Mouse (Mus musculus): Measurements from ENCODE around the gene Numb.
"Not testable (repeated sequence)": the region's sequence is repeated elsewhere in the genome, so short reads cannot be mapped to it uniquely, and the experiment has no call there.

Gene Numb

DNA sequence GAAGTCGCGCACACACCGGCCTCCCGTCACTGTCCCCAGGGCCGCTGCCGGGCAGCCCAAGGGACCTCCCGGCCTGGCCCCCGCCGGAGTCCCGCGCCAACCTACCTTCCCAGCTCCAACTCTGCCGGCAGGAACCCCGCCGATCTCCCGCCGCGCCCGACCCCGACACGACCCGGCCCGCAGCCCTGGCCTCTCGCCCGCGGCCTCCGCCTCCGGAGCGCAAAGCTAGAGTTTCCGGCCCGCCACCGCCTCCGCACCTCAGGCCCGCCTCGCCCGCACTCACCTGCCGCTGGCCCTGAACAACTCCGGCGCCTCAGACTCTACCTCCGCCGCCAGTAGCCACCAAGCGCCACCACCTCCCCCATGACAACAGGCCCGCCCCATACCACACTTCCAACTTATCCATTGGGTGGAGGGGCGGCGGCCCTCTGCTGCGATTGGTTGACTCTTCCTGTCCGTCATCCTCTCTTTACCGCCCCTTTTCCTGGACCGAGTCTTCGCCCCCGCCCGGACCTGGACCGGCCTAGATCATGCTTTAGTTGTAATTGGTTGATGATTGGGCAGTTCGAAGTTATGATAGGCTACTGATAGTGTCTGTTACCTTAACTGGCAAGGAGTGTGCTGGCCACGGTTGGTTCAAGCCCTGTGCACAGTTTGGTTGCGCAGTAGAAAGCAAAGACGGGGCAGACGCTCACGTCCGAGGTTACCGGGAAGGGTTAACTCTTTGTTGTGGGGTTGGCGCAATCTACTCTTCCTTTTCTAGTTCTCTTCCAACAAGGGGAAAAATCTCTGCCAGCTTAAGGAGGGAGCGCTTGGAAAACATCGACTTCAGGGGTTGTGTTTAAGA is at the start of gene Numb:
TSS of gene Numb (minus strand) at position 400 of the 847 bp plus-strand sequence.
- DNase-seq: peak; percentile 99

GRCm38 (mm10) chr12:83965235-83965634 is 43.5 kb upstream of the Numb start:
- no peak for DNase-seq

DNA sequence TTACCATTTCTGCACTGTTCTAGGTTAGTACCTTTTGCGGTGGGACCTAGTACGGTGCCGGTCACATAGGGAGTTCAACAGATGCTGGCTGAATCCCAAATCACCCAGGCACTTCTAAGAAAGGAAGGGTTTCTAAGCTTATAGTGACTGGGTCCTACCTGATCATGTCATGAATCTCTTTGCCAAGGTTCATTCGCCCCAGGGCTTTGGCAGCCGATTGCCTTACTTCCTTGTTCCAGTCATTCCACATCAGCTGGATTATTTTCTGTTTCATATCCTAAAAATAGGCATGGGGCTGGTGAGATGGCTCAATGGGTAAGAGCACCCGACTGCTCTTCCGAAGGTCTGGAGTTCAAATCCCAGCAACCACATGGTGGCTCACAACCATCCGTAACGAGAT is 36.5 kb upstream of the Numb start:
- DNase-seq: no peak

- no peak for DNase-seq
These were observed 30.2 kb upstream of the Numb start for GRCm38 (mm10) chr12:83951711-83952575.

- DNase-seq: peak; percentile 52
These were observed 29.3 kb upstream of the Numb start for GRCm38 (mm10) chr12:83950840-83951701.

DNA sequence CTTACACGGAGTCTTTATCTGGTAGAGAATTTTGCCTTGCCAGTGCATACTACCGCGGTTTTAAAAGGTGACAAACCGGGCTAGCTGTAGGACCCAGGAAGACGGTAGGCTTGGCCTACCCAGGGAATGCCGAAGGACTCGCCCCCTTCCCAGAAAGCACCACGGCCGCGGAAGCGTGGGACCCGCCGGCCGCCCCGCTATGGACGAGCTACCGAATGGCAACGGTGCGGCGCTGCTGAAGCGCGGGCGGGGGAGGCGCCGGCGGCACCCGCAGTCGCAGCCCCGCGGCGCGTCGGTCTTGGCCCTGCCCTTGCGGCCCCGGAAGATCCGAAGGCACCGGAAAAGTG is 28.7 kb upstream of the Numb start, which contains the start of gene Riox1:
TSS of gene Riox1 (plus strand) at position 116 of the 347 bp plus-strand sequence.
- DNase-seq: peak; percentile 90

DNA sequence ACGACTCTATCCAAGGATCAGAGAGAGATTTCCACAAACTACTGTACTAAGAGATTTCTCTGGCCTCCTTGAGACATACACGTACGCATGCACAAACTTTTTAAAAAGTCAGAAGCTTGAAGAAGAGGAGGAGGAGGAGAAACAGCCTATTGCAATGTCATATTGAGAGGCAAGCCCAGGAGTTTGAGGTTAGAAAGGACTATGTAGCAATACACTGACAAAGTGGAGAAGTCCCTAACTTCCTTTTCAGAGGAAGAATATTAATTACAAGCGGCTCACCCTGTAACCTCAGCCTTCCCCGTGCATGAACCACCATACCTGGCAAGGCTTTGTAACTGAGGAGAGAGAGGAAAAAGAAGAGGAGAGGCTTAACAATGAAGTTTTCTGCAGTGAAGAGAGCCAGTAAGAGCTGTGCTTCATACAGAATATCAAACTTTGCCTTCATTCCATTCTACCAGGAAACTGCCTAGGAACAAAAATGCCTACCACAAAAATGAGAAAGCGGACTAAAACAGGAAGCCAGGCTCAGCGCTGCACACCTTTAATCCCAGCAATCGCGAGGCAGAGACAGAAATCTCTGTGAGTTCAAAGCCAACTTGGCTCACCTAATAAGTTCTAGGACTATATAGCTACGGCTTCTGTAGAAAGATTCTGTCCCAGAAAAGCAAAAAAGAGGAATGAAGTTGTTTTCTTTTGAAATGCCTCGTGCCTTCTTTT is 28.2 kb upstream of the Numb start:
- DNase-seq: no peak

- no peak for DNase-seq
These were observed 27.3 kb upstream of the Numb start for GRCm38 (mm10) chr12:83949043-83949442.

- DNase-seq: peak; percentile 68
These were observed 25.6 kb upstream of the Numb start for GRCm38 (mm10) chr12:83947260-83947811.

DNA sequence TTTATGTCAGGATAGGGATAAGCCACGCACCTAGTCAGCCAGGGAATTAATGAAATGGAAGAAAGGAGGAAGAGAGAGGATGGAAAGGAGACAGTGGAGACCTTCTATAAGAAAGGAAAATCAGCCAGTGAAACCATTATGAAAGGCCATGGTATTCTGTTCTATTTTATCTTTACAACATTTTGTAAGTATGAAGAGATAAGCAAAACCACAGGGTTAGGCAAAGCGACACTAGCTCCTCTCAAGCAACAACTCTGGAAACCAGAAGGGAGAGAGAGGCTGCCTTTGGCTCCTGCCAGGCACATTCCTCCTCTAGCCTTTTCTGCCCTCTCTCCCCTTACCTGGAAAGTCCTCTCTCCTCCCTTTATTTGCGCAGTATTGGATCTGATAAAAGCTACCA is 20.2 kb upstream of the Numb start:
- no peak for DNase-seq

DNA sequence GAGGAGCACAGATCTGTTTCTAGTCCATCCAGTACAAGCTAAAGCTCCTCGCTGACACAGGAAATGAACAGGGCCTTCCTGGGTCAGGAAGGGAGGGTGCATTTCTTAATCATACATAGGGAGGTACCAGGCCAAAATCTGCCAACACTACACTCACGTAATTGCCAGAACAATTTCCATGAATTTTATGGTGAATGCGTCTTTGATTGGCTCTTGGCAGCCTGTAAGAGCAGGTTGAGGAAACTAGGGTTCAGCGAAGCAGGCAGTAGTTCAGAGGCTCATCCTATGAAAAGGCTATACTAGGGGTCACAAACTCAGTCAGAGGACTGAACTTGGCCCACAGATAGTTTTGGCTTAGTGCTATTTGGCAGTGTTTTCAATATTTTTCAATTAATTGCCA is 18.3 kb upstream of the Numb start:
- DNase-seq: no peak

GRCm38 (mm10) chr12:83939332-83939731 is 17.6 kb upstream of the Numb start:
- no peak for DNase-seq

DNA sequence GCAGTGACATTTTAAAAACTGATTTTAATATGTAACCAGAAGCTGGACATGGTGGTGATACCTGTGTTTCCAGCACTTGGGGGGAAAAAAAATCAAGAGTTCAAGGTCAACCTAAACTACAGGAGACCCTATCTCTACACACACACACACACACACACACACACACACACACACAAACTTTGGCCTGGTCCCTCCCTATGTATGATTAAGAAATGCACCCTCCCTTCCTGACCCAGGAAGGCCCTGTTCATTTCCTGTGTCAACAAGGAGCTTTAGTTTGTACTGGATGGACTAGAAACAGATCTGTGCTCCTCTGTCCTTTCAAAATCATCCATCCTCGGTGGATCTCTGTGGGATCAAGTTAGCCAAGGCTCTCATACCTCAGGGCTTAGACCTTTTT is 16.9 kb upstream of the Numb start:
- DNase-seq: not testable (repeated sequence)

GRCm38 (mm10) chr12:83937600-83937999 is 15.9 kb upstream of the Numb start:
- no peak for DNase-seq

DNA sequence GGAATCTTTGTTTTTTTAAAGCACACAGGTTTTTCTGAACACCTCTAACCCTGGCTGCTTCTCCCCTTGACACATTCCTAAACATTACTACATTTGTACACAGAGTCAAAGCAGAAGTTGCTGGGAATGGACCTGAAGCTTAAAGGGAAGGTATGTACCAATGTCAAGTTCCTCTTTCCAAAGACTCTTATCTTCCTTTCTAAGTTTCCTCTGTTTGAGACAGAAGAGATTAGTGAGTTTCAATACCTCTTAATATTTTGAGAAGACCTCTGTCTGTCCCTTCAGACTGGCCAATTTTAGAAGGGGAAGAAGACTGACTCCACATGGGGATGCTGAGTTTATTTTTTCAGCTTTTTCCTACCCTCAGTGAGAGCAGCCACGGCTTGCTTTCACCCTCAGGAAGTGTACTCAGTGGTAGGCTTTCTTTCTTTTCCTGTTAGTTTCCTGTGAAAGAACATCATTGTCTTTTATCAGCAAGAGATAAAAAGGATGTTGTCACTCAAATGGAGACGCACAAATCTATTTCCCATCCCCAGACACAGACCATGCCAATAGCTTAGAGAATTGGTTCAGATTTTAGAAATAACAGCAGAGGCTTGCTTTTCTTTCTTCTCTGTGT is 7.6 kb upstream of the Numb start:
- DNase-seq: no peak

GRCm38 (mm10) chr12:83927747-83928146 is 6.0 kb upstream of the Numb start:
- peak; percentile 65 for DNase-seq

DNA sequence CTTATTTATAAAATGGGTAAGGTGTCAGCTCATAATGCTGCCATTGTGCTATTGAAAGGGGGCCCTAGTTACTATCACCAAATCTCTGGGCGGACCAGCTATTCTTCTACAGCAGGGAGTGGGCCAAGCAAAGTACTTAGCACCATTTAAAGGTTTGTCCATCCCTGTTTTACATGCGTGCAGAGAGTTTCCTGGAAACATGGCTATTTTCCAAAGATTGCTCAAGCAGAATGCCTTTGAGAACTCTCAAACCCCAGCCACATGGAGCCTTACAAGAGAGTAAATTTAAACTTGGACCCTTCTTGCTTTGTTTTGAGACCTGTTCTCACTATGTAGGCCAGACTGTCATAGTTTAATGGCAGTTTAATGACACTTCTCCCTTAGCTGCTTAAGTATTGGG is 4.3 kb upstream of the Numb start:
- peak; percentile 27 for DNase-seq

- no peak for DNase-seq
These were observed 3.5 kb upstream of the Numb start for GRCm38 (mm10) chr12:83925160-83925703.

GRCm38 (mm10) chr12:83924332-83924731 is 2.6 kb upstream of the Numb start:
- no peak for DNase-seq

DNA sequence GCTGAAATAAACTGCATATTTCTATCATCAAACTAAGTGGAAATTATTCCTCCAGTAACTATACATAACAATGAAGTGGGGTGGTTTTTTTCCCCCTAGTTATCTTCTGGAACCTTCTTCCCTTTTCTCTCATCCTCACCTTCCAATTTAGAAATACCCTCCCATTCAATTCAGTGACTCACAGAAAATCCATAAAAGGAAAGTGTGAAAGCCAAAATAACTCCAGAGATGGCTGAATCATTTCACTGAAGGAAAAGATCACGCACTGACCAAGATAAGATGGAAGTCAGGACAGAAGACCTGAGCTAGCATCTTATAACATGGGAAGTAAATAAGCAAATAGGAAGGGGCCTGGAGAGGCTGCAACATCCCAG is 1.7 kb upstream of the Numb start:
- no peak for DNase-seq
